Mouse (Mus musculus): ENCODE results near the gene Hspa8. TPM values are rescaled to one million over a fixed set of nuclear protein-coding genes. Genes with fewer than 3 reads are reported as not detected.
"Not testable (repeated sequence)": the region's sequence is repeated elsewhere in the genome, so short reads cannot be mapped to it uniquely, and the experiment has no call there.

The Hspa8 gene
- polyA plus RNA-seq, 1 experiment from 2014 or later, result 3,041 TPM

- 63% methylated on average over 7 of the region's 7 CpGs for WGBS
- DNase-seq (no peak), ATAC-seq (ENCODE audit: low FRiP score, low TSS enrichment) (no peak)
- Histone ChIP-seq H3K9ac (replicated peaks; ENCODE audit: low read length) (no peak overlapping the region), H3K4me2 (ENCODE audit: low read length) (no peak overlapping the region), H3K9me3 (ENCODE audit: control insufficient read depth, low read length) (no peaks in the 10 kb centered on the region), H3K27me3 (ENCODE audit: control insufficient read depth, insufficient read depth, low read length) (no peaks in the 10 kb centered on the region), H3K36me3 (ENCODE audit: control insufficient read depth, insufficient read depth, low read length) (peaks cover 8% of the 10 kb centered on the region; the same call in 1 of the 2 replicates), H3K4me3 (replicated peaks; ENCODE audit: low read depth, low read length) (no peak overlapping the region), H3K27ac (replicated peaks; ENCODE audit: low read depth, low read length) (no peak overlapping the region), H3K4me1 (ENCODE audit: control insufficient read depth, insufficient read depth, low read length) (no peaks in the 10 kb centered on the region)
Measured at GRCm38 (mm10) chr9:40766058-40766605, 34.7 kb upstream of the Hspa8 start.

DNA sequence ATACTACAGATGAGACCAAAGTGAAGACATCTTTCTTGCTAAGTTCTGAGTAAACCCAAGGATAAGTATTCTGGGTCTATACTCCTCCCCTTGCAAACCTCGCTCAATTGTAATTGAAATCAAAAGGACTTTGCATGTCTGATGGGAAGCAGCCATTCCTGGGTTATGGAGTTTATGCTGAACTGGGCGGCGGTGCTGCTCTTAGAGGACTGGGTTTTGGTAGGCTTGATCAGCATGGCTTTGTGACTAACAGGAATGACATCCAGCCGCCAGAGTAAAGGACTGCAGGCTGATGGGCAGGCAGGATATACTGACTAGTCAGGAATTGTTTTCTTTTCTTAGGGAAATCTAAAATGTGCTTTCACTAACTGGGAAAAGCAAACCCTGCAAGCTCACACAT, 32.8 kb upstream of the Hspa8 start:
- DNase-seq (no peak), ATAC-seq (ENCODE audit: low FRiP score, low TSS enrichment) (no peak)
- Histone ChIP-seq H3K27ac (replicated peaks; ENCODE audit: low read depth, low read length) (no peak overlapping the region), H3K4me2 (ENCODE audit: low read length) (no peak overlapping the region), H3K4me1 (ENCODE audit: control insufficient read depth, insufficient read depth, low read length) (no peaks in the 10 kb centered on the region), H3K36me3 (ENCODE audit: control insufficient read depth, insufficient read depth, low read length) (peaks cover 11% of the 10 kb centered on the region; the same call in 1 of the 2 replicates), H3K9ac (replicated peaks; ENCODE audit: low read length) (no peak overlapping the region), H3K27me3 (ENCODE audit: control insufficient read depth, insufficient read depth, low read length) (no peaks in the 10 kb centered on the region), H3K9me3 (ENCODE audit: control insufficient read depth, low read length) (no peaks in the 10 kb centered on the region), H3K4me3 (replicated peaks; ENCODE audit: low read depth, low read length) (no peak overlapping the region)
- 70% methylated on average over 4 of the region's 4 CpGs for WGBS

GRCm38 (mm10) chr9:40772246-40772645, 28.5 kb upstream of the Hspa8 start:
- Histone ChIP-seq H3K27me3 (ENCODE audit: control insufficient read depth, insufficient read depth, low read length) (no peaks in the 10 kb centered on the region), H3K27ac (replicated peaks; ENCODE audit: low read depth, low read length) (no peak overlapping the region), H3K36me3 (ENCODE audit: control insufficient read depth, insufficient read depth, low read length) (peaks cover 16% of the 10 kb centered on the region; the same call in 1 of the 2 replicates), H3K4me3 (replicated peaks; ENCODE audit: low read depth, low read length) (no peak overlapping the region), H3K4me1 (ENCODE audit: control insufficient read depth, insufficient read depth, low read length) (no peaks in the 10 kb centered on the region), H3K4me2 (ENCODE audit: low read length) (no peak overlapping the region), H3K9ac (replicated peaks; ENCODE audit: low read length) (no peak overlapping the region), H3K9me3 (ENCODE audit: control insufficient read depth, low read length) (no peaks in the 10 kb centered on the region)
- WGBS, result 53% methylated on average over 13 of the region's 13 CpGs
- DNase-seq, result no peak
- ATAC-seq (ENCODE audit: low FRiP score, low TSS enrichment), result no peak

DNA sequence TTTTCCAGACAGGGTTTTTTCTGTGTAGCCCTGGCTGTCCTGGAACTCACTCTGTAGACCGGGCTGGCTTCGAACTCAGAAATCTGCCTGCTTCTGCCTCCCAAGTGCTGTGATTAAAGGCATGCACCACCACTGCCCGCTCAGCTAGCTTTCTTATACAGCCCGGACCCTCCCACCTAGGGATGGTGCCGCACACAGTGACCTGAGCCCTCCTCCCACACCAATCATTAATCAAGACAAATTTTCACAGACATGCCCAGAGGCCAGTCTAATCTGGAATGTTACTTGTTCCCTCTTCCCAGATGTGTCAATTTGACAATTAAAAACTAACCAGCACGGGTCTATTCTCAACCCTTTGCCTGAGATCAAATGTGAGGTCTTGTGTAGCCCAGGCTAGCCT, 27.6 kb upstream of the Hspa8 start:
- WGBS, result 79% methylated on average over 6 of the region's 6 CpGs
- not testable (repeated sequence) for H3K4me3 ChIP-seq (replicated peaks; ENCODE audit: low read depth, low read length); H3K27ac ChIP-seq (replicated peaks; ENCODE audit: low read depth, low read length); H3K9me3 ChIP-seq (ENCODE audit: control insufficient read depth, low read length); H3K27me3 ChIP-seq (ENCODE audit: control insufficient read depth, insufficient read depth, low read length); H3K4me1 ChIP-seq (ENCODE audit: control insufficient read depth, insufficient read depth, low read length); H3K9ac ChIP-seq (replicated peaks; ENCODE audit: low read length); ATAC-seq (ENCODE audit: low FRiP score, low TSS enrichment); H3K4me2 ChIP-seq (ENCODE audit: low read length); DNase-seq
- H3K36me3 ChIP-seq (ENCODE audit: control insufficient read depth, insufficient read depth, low read length), result peaks cover 16% of the 10 kb centered on the region; the same call in 1 of the 2 replicates

- Histone ChIP-seq H3K9ac (replicated peaks; ENCODE audit: low read length) (no peak overlapping the region), H3K27ac (replicated peaks; ENCODE audit: low read depth, low read length) (no peak overlapping the region), H3K4me3 (replicated peaks; ENCODE audit: low read depth, low read length) (no peak overlapping the region), H3K27me3 (ENCODE audit: control insufficient read depth, insufficient read depth, low read length) (no peaks in the 10 kb centered on the region), H3K9me3 (ENCODE audit: control insufficient read depth, low read length) (no peaks in the 10 kb centered on the region), H3K36me3 (ENCODE audit: control insufficient read depth, insufficient read depth, low read length) (peaks cover 18% of the 10 kb centered on the region; the same call in 1 of the 2 replicates), H3K4me2 (ENCODE audit: low read length) (no peak overlapping the region), H3K4me1 (ENCODE audit: control insufficient read depth, insufficient read depth, low read length) (no peaks in the 10 kb centered on the region)
- WGBS, result 88% methylated on average over 4 of the region's 4 CpGs
- no peak for ATAC-seq (ENCODE audit: low FRiP score, low TSS enrichment)
- no peak for DNase-seq
Measured at GRCm38 (mm10) chr9:40773869-40774268, 26.9 kb upstream of the Hspa8 start.

GRCm38 (mm10) chr9:40776044-40776443, 24.7 kb upstream of the Hspa8 start:
- no peak overlapping the region for H3K4me3 ChIP-seq (replicated peaks; ENCODE audit: low read depth, low read length)
- ATAC-seq (ENCODE audit: low FRiP score, low TSS enrichment), result no peak
- H3K4me2 ChIP-seq (ENCODE audit: low read length), result no peak overlapping the region
- no peaks in the 10 kb centered on the region for H3K4me1 ChIP-seq (ENCODE audit: control insufficient read depth, insufficient read depth, low read length)
- peaks cover 18% of the 10 kb centered on the region; the same call in 1 of the 2 replicates for H3K36me3 ChIP-seq (ENCODE audit: control insufficient read depth, insufficient read depth, low read length)
- no peak overlapping the region for H3K9ac ChIP-seq (replicated peaks; ENCODE audit: low read length)
- DNase-seq, result no peak
- 68% methylated on average over 1 of the region's 1 CpGs for WGBS
- no peaks in the 10 kb centered on the region for H3K9me3 ChIP-seq (ENCODE audit: control insufficient read depth, low read length)
- H3K27ac ChIP-seq (replicated peaks; ENCODE audit: low read depth, low read length), result no peak overlapping the region
- H3K27me3 ChIP-seq (ENCODE audit: control insufficient read depth, insufficient read depth, low read length), result no peaks in the 10 kb centered on the region

- no peak overlapping the region for H3K27ac ChIP-seq (replicated peaks; ENCODE audit: low read depth, low read length)
- DNase-seq (no peak), ATAC-seq (ENCODE audit: low FRiP score, low TSS enrichment) (no peak)
- H3K4me2 ChIP-seq (ENCODE audit: low read length), result no peak overlapping the region
- peaks cover 18% of the 10 kb centered on the region; the same call in 1 of the 2 replicates for H3K36me3 ChIP-seq (ENCODE audit: control insufficient read depth, insufficient read depth, low read length)
- H3K4me1 ChIP-seq (ENCODE audit: control insufficient read depth, insufficient read depth, low read length), result no peaks in the 10 kb centered on the region
- H3K4me3 ChIP-seq (replicated peaks; ENCODE audit: low read depth, low read length), result no peak overlapping the region
- WGBS, result 83% methylated on average over 11 of the region's 11 CpGs
- H3K9me3 ChIP-seq (ENCODE audit: control insufficient read depth, low read length), result no peaks in the 10 kb centered on the region
- no peaks in the 10 kb centered on the region for H3K27me3 ChIP-seq (ENCODE audit: control insufficient read depth, insufficient read depth, low read length)
- H3K9ac ChIP-seq (replicated peaks; ENCODE audit: low read length), result no peak overlapping the region
Measured at GRCm38 (mm10) chr9:40776459-40777248, 24.1 kb upstream of the Hspa8 start.

DNA sequence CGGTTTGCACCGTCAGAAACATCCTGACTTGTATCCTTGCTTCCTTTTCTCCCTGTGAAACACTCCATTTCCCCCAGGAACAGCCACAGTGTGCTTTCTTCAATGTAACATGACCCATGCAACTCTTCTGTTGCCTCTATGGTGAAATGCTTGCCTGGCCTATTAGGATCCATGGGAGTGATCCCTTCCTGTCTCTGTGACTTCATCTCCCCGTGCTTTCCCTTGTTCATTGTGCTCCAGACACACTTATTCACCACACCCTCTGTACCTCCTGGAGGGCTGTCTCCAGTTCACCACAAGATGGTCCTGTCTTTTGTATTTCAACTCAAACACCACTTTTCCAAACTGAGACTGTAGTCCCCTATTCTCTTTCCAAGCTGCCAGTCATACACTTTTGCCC, 20.7 kb upstream of the Hspa8 start:
- H3K9me3 ChIP-seq (ENCODE audit: control insufficient read depth, low read length), result no peaks in the 10 kb centered on the region
- ATAC-seq (ENCODE audit: low FRiP score, low TSS enrichment) (no peak), DNase-seq (no peak)
- H3K4me1 ChIP-seq (ENCODE audit: control insufficient read depth, insufficient read depth, low read length), result peaks cover 14% of the 10 kb centered on the region
- peaks cover 13% of the 10 kb centered on the region for H3K36me3 ChIP-seq (ENCODE audit: control insufficient read depth, insufficient read depth, low read length)
- no peaks in the 10 kb centered on the region for H3K27me3 ChIP-seq (ENCODE audit: control insufficient read depth, insufficient read depth, low read length)
- no peak overlapping the region for H3K9ac ChIP-seq (replicated peaks; ENCODE audit: low read length)
- H3K4me2 ChIP-seq (ENCODE audit: low read length), result no peak overlapping the region
- 65% methylated on average over 3 of the region's 3 CpGs for WGBS
- no peak overlapping the region for H3K27ac ChIP-seq (replicated peaks; ENCODE audit: low read depth, low read length)
- H3K4me3 ChIP-seq (replicated peaks; ENCODE audit: low read depth, low read length), result no peak overlapping the region
